Mouse (Mus musculus) granulocyte monocyte progenitor cell, adult 5-6 weeks (primary cell): ENCODE data around the gene Gins2. TPM values are rescaled to one million over a fixed set of nuclear protein-coding genes. Genes with fewer than 3 reads are reported as not detected.
A peak's percentile ranks its signal among the peaks of the same experiment; 100 is the strongest.

Source experiments
- ATAC-seq: replicated peaks from 2 replicates; pipeline ENCODE4 v1.8.0; 2016; ENCODE audit warnings: mild to moderate bottlenecking, moderate TSS enrichment, inconsistent platforms; ENCODE audit not compliant: poor library complexity, severe bottlenecking
- total RNA-seq, 2 experiments: library from RNA; stranded (forward) in 1 of 2; stranded (reverse) in 1 of 2; fragments of 200-712, 200-1000 nt in 1 of 2; fragments of >200 nt in 1 of 2; fragmentation: Nextera tagmentation in 1 of 2; gene quantifications; 2 replicates each; pipeline ENCODE4 v1.2.3; 2014 to 2017

Gene Gins2
- total RNA-seq, 2 experiments from 2014 or later: 47.6 to 81.8 TPM

- no peak for ATAC-seq
Observed at GRCm38 (mm10) chr8:120567731-120568130, 21.4 kb downstream of the Gins2 start.

- no peak for ATAC-seq
Observed at GRCm38 (mm10) chr8:120566681-120567080, 22.4 kb downstream of the Gins2 start.

DNA sequence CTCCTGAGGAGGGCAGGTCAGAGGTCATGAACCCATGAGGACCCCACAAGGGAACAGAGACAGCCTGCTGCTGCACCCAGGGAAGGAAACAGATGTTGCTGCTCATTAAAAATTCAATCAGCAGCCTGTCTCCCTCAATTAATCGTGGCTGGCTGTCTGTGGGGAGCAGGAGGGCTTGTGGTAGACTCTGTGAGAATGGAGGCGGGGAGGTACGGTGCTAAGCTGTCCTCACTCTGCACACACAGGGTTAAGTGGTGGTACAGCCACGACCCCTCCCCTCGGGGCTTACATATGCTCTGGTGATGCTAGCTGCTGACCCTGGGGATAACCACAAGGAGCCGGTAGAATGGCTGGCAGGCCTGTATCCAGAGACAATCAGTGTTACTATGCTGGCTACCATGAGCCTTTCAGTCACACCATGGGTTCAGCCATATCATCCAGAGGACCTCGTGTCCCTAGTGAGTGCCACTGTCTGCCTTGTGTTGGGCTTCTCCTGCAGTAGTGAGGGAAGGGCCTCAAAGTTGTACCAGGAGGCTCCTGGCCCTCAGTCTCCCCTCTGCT is 23.9 kb downstream of the Gins2 start:
- ATAC-seq: no peak

DNA sequence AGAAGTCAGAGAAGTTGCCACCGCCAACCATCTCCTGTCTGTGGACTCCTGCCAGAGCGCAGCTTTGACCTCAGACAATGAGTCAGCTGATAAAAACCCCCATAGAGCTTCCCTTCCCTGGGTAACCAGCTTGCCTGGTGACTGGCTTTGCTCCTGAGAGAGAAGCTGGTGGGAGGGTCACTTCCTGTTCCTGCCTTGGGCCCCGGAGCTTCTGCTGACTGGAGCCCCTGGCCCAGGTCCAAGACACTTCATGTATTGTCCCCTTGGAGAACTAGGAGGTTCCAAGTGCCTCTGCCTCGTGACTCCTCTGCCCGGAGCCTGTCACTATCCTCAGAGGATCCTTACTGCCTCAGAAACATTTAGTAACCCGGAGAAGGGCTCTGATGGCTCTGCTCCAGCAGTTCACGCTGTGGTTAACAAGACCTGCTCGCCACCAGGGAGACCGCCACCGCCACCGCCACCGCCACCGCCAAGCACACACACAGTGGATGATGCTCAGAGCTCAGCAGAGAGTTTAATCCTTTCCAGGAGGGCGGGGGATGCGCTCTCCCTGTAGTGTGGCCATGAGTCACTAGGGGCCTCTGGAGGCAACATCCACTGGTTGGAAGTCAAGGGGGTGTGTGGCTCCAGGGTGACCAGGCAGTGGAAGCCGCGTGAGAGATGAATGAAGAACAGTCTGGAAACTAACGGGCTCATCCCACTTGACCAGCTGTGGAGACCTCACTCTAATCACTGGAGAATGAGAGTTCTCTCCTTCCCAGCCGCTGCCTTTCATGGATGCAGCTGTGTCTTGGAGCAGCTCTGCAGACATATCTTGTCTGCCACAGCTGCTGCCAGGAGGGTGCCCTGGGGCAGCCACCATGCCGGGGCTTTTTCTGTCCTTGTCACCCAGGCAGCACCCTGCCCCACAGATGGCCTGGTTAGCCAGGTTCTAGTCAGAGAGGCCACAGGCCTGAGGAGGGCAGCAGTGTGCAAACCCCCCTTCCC is 25.0 kb downstream of the Gins2 start:
- ATAC-seq: peak; percentile 83

- no peak for ATAC-seq
Observed at GRCm38 (mm10) chr8:120563348-120563724, 25.8 kb downstream of the Gins2 start.

DNA sequence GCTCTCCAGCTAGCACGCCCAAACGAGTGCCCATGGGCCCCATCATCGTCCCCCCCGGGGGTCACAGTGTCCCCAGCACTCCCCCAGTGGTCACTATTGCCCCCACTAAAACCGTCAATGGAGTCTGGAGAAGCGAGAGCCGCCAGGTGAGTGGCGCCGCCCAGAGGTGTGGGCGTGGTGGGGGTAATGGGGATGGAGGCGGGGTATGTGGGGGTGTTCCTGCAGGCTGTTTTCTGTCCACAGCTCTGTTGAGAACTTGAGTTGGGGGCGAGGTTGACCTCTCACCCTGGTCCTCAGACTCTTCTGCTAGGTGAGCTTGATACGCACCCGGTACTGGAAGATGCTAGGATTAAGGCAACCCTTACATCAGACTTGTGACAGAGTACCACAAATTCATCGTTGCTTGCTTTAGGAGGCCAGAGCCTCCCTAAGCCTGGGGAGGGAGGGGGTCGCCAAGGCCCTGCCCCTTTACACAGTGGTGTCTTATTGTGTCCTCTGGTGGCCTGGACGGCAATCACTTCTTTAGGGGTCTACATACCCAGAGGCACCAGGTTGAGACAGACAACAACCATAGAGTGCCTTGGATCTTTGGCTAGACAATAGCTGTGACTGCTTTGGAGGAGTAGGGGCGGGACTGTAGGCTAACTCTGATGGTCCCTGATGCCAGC is 26.3 kb downstream of the Gins2 start:
- ATAC-seq: no peak

GRCm38 (mm10) chr8:120561539-120562435 is 27.3 kb downstream of the Gins2 start:
- no peak for ATAC-seq

DNA sequence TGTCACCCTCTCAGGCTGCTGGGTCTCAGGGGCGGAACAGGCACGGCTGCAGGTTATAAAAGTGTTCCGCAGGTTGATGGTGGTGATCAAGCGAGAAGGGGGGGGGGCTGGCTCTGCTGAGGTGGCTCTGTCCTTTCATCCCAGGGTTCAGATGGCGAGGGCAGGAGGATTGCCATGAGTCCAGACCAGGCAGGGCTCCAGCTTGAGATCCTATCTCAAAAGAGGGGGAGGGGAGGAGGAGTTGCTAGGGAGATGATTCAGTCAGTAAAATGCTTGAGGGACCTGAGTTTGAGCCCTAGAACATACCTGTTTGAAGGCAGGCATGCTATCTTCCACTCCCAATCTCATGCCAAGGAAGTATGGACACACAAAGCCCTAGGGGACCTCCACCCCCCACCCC is 28.6 kb downstream of the Gins2 start:
- ATAC-seq: no peak

DNA sequence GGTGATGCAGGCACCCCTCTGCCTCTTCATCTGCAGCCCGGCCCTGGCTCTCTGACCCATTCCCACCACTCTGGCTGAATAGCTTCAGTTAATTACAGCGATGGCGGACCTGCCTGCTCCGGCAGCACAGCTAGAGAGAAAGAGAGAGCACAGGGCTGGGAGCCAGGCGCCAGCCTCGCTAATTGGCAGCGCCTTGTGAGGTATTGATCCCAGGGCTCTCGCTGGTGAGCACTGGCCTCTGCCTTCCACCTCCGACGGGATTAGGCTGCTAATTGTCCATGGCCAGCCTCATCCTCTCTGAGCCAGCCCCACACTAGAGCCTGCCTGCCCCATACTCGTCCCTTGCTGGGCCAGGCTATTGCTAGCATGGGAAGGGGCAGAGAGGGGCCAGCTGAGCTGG is 29.4 kb downstream of the Gins2 start:
- no peak for ATAC-seq

GRCm38 (mm10) chr8:120558162-120558561 is 30.9 kb downstream of the Gins2 start:
- no peak for ATAC-seq

DNA sequence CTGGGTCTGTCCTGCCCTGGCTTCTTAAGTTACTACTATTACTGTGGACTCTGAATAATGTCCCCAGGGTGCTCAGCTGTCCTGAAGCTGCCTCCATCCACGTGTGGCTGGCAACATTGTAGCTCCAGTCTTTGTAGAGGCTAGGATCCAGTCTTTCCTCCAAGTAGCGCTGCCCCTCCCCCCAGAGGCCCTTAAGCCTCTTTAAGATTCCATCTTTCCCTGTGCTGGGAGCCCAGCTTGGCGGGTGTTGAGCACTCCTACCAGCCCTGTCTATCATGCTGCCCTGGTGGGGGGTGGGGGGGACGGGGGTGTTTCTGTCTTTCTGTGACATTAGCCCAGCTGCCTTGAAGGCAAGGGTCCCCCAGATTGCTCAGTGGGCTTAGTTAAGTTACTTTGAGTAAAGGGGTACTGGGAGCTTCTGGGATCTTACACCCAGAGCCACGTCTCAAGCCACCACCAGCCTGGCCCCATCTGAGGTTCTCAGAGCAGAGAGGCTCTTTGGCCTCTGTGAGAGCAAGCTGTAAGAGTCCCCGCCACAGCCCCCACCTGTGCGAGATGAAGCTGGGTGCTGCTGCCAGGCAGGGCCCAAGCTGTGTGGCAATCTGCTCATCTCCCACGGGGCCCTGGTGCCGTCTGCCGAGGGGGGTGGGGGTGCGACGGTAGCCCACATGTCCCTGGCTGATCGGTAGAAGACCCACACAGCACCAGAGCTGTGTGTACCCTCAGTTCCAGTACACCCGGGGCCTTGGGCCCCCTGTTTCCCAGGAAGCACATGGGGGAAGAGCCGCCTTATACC is 31.7 kb downstream of the Gins2 start:
- no peak for ATAC-seq

GRCm38 (mm10) chr8:120556198-120556892 is 32.8 kb downstream of the Gins2 start:
- ATAC-seq: no peak

DNA sequence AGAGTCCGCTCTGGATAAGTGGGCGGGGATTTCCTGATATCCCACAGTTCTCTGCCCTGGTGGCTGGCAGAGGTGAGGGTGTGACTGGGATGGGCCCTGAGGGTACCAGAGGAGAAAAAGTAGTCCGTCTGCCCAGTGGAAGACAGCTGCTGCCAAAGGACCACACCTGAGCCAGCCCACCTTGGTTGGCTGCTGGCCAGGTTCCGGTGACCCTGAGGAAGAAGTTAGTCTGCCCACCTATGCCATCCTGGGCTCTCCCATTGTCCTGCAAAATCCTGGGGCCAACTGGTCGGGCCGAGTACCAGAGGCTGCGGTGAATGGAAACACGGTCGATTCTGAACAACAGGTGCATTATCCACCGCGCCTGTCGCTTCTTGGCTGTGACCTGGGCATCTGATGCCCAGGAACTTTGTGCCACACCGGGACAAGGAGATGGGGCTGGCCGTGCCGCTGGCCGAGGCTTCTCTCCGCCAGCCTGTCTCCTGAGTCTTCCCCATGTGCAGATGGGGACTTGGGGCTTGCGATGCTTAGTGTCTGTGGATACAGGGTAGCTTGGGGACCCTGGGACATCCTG is 34.6 kb downstream of the Gins2 start:
- no peak for ATAC-seq

DNA sequence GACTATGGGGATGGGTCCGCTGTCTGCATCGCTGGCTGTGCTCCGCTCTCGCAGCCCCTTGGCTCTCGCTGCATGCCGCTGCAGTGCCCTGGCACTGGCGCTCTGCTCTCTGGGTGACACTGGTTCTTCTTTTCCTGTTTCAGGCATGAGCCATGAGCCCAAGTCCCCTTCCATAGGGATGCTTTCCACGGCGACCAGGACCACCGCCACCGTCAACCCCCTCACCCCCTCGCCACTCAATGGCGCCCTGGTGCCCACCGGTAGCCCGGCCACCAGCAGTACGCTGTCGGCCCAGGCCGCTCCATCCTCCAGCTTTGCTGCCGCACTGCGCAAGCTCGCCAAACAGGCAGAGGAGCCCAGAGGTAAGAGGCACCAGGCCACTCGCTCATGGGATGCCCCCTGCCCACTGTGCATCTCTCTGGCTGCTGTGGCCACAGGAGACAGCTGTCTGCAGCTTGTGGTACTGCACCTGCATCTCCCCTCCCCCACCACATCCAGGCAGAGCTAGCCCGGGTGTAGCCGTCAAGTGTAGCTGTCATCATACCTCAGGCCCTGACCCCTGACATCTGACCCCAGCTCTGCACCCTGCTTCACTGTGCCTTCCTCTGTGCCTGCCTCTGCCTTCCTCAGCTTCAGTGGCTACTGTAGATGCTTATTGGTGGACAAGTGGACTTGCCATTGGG is 35.5 kb downstream of the Gins2 start:
- no peak for ATAC-seq

DNA sequence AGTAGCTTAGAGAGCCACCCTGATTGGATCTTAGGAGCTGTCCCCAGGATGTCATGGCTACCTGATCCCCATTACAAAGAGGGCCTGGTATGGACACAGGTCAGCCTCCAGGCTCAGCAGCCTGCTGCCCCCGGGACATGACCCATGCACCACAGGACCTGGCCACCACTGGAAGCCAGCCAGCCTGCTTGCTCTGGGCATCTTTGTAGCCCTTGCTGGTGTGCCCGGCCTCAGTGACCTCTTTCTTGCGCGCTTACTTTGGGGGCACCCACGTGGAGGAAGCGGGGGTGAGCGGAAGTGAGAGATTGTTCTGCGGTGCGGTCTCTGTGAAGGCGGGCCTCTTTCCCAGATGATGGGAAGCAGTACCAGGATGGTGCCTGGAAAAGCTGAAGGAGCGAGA is 36.6 kb downstream of the Gins2 start:
- no peak for ATAC-seq

DNA sequence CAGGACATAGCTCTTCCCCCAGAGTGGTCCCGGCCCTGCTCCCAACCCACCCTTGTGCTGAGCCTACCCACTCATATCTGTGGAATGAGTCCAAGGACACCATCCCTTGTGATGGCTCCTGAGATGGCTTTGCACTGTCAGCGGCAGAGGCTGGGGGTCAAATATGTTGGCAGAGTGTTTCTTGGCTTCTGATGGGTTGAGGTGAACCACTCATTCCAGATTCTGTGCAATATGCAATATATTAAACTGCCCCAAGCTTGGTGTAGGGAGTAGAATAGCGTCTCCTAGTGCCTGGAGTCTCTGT is 37.5 kb downstream of the Gins2 start:
- ATAC-seq: no peak

DNA sequence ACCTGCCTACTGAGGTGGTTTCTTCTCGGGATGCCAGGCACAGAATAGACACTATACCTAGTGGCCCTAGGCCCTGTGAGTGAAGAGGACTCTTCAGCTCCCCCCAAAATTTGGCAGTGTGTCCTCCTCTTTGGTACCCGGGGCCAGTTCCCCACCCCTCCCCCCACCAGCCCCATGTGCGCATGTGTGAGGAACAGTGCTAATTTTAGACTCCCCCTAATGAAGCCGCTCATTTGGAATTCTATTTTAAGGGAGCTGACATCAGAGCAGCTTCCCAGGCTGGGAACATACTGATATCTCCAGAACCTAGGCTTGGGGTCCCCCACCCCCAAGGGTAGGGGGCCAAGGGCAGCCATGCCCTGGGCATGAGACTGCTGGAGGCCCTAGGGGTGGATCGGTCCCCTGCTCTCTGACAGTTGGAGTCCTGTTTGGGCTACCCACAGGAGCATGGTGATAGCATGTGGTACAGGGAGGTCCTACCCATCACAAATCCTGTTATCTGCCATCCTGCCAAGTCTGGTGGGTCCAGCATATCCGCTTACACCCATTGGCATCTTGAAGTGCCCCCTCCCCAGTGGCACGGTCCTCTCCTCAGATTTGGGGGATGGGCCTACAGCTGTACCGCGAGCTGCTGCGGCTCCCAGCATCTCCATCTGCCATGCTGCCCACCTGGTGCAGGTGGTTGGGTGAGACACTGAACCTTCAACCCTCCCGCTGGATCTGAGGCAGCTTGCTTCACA is 38.0 kb downstream of the Gins2 start:
- ATAC-seq: no peak

DNA sequence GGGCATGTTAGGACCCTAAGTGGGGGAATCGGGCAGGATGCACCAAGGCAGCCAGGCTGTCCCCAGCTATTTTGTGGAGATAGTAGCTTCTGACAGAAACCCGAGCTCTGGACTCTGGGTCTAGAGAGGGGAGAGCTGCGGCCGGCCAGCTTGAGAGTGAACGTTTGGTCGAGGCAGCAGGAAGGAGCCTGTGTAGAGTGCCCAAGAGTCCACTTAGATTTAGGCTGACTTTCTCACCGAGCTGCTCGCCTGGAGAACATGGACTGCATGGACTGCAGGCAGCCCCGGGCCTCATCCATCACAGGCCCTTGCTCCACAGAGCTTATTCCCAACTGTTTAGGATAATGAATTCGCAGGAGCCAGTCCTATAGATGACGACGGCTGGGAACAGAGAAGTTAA is 38.7 kb downstream of the Gins2 start:
- ATAC-seq: no peak
